Mouse (Mus musculus): ENCODE measurements around the gene Dmrta2. TPM values are rescaled to one million over a fixed set of nuclear protein-coding genes. Genes with fewer than 3 reads are reported as not detected.

Dmrta2 gene
- polyA plus RNA-seq, 1 experiment, result 0.67 TPM

GRCm38 (mm10) chr4:109979461-109980320 lies 1.8 kb downstream of the Dmrta2 start:
- peak overlapping the region; percentile 81 for H3K4me3 ChIP-seq (replicated peaks)
- H3K36me3 ChIP-seq (replicated peaks; ENCODE audit: low read length), result no peaks in the 10 kb centered on the region
- peaks cover 99% of the 10 kb centered on the region for H3K27me3 ChIP-seq (replicated peaks)
- H3K4me1 ChIP-seq, result peaks cover 76% of the 10 kb centered on the region
- H3K9me3 ChIP-seq, result peaks cover 32% of the 10 kb centered on the region
- no peak for TF ChIP-seq FLI1 (IDR thresholded peaks at IDR 0.05; ENCODE audit: low read length)
- no peak for TF ChIP-seq GATA1 (IDR thresholded peaks at IDR 0.05; ENCODE audit: borderline replicate concordance, low read length)

DNA sequence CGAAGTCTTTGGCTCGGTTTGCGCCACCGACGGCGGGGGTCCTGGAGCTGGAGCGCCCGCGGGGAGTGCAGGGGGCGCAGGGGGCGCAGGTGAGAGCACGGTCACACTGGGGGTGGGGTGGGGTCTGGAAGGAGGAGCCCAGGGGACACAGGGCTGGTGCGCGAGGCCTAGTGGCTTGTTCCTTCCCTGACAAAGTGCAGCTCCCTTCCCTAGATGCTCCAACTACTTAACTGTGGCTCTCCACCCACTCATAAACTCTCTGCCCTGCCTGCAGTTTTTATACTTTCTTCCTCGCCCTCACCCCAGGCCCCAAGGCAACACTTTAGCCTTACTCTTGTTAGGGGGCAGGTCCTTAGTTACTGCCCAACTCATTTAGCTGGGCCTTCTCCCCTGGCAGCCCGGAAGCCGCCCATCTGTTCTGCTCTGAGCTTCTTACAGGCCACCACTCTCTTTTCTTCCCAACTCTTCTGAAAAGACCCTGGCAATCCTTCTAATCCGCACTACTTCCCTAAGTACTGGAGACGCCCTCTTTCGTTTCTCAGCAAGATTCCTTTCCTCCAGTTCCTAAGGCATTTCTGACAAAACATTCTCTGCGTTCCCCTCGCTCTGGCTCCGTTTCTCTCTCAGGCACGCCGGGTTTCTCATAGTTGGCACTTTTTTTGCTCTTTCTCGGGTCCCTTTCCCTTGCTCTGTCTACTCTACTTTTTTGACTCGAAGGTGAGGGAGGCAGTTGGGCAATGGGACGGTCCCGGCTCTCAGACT lies 2.6 kb downstream of the Dmrta2 start:
- Histone ChIP-seq H3K9me3 (peaks cover 25% of the 10 kb centered on the region), H3K27me3 (replicated peaks) (peaks cover 99% of the 10 kb centered on the region), H3K4me3 (replicated peaks) (peak overlapping the region; percentile 81)

DNA sequence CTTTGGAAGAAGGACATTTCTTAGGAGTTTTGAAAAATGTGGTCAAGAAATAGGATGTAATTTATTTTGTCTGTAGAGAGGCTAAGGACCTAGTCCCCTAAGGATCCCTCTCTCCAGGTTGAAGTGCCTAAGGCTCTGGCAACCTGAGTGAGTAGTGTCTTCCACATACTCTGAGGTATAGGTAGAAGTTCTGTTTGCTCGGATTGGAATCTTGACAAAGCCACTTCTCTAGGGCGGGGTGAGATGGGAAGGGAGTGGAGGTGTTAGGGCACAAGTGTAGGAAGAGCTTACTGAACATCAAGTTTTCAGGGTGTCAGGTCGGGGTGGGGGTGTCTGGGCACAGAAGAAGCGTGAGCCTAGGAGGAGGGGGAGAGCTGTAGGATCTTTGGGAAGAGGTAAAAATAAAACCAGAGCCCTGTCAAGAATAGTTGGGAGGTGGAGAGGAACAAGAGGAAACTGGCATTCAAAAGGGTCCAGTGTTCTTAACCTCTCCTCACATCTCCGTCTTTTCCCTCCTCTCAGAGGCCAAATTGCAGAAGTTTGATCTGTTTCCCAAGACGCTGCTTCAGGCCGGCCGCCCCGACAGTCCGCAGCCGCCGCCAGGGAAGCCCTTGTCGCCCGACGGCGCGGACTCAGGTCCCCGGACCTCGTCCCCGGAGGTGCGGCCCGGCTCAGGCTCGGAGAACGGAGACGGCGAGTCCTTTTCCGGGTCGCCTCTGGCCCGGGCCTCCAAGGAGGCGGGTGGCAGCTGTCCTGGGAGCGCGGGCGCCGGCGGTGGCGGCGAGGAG lies 3.4 kb downstream of the Dmrta2 start:
- peaks cover 76% of the 10 kb centered on the region for H3K4me1 ChIP-seq
- TF ChIP-seq FLI1 (IDR thresholded peaks at IDR 0.05; ENCODE audit: low read length) (no peak), GATA1 (IDR thresholded peaks at IDR 0.05; ENCODE audit: borderline replicate concordance, low read length) (no peak)
- peaks cover 99% of the 10 kb centered on the region for H3K27me3 ChIP-seq (replicated peaks)

More for the DNA sequence above, 2.6 kb downstream of the Dmrta2 start:
- no peak for TF ChIP-seq FLI1 (IDR thresholded peaks at IDR 0.05; ENCODE audit: low read length)
- TF ChIP-seq GATA1 (IDR thresholded peaks at IDR 0.05; ENCODE audit: borderline replicate concordance, low read length), result no peak
- H3K36me3 ChIP-seq (replicated peaks; ENCODE audit: low read length), result no peaks in the 10 kb centered on the region
- peaks cover 76% of the 10 kb centered on the region for H3K4me1 ChIP-seq

DNA sequence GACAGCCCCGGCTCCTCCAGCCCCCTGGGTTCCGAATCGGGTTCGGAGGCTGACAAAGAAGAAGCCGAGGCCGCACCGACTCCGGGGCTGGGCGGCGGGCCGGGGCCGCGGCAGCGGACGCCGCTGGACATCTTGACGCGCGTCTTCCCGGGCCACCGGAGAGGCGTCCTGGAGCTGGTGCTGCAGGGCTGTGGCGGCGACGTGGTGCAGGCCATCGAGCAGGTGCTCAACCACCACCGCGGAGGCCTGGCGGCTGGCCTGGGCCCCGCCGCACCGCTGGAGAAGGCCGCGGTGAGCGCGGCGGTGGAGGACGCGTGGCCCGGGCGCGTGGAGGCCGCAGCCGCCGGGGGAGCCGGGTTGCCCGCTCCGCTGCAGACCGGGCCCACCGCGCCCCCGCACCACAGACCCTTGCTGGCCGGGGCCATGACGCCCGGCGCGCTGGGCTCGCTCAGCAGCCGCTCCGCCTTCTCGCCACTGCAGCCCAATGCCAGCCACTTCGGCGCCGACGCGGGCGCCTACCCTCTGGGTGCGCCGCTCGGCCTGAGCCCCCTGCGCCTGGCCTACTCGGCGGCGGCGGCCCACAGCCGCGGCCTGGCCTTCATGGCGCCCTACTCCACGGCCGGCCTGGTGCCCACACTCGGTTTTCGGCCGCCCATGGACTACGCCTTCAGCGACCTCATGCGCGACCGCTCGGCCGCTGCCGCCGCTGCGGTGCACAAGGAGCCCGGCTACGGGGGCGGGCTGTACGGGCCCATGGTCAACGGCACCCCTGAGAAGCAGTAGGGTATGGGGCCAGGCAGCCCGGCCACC lies 4.2 kb downstream of the Dmrta2 start:
- TF ChIP-seq GATA1 (IDR thresholded peaks at IDR 0.05; ENCODE audit: borderline replicate concordance, low read length), result no peak
- no peak for TF ChIP-seq FLI1 (IDR thresholded peaks at IDR 0.05; ENCODE audit: low read length)
- Histone ChIP-seq H3K36me3 (replicated peaks; ENCODE audit: low read length) (no peaks in the 10 kb centered on the region), H3K27me3 (replicated peaks) (peaks cover 99% of the 10 kb centered on the region), H3K4me3 (replicated peaks) (peak overlapping the region; percentile 83), H3K4me1 (peaks cover 69% of the 10 kb centered on the region), H3K9me3 (0 out of 2 replicates have a peak, but pooled peaks cover 11% of the 10 kb centered on the region)

More for the DNA sequence above, 3.4 kb downstream of the Dmrta2 start:
- Histone ChIP-seq H3K4me3 (replicated peaks) (no peak overlapping the region), H3K9me3 (peaks cover 18% of the 10 kb centered on the region), H3K36me3 (replicated peaks; ENCODE audit: low read length) (no peaks in the 10 kb centered on the region)

- peaks cover 99% of the 10 kb centered on the region for H3K27me3 ChIP-seq (replicated peaks)
- H3K4me3 ChIP-seq (replicated peaks), result peak overlapping the region; percentile 83
- H3K9me3 ChIP-seq, result 0 out of 2 replicates have a peak, but pooled peaks cover 5% of the 10 kb centered on the region
- peaks cover 66% of the 10 kb centered on the region for H3K4me1 ChIP-seq
- H3K36me3 ChIP-seq (replicated peaks; ENCODE audit: low read length), result no peaks in the 10 kb centered on the region
- TF ChIP-seq FLI1 (IDR thresholded peaks at IDR 0.05; ENCODE audit: low read length), result no peak
These were observed 4.9 kb downstream of the Dmrta2 start for GRCm38 (mm10) chr4:109982681-109983265.

DNA sequence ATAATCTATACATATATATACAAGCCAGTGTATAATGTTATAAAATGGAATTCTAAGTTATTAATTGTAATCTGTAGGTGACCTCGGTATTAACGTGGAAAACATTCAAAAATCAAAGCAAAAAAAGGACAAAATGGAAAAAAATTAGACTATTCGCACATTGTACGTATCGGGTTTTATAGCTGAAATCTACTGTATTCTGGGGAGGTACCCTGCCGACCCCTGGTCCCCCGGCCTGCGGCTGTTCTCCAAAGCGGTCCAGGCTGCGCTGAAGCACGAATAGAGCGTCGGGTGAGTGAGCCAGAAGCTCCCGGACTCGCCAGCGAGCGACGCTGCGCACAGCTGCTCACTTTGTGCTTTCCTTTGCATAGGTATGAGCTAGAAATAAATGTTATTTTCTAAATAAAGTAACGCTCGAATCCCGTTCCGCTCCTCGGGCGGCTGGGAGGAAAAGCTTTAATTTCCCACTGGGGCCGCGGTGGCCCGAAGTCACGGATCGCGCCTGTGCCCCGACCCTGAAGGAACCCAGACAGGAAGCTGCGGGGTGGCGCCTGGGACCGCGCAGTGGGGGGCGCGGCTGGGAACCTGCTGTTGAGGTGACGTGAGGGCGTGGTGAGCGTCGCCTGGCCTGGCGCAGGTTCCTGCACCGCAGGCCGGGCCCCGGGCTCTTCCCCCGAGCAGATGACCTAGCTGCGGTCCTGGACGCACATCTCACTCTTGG lies 5.6 kb downstream of the Dmrta2 start:
- Histone ChIP-seq H3K9me3 (0 out of 2 replicates have a peak, but pooled peaks cover 5% of the 10 kb centered on the region), H3K27me3 (replicated peaks) (peaks cover 98% of the 10 kb centered on the region), H3K4me1 (peaks cover 66% of the 10 kb centered on the region), H3K36me3 (replicated peaks; ENCODE audit: low read length) (no peaks in the 10 kb centered on the region), H3K4me3 (replicated peaks) (peak overlapping the region; percentile 70)
- no peak for TF ChIP-seq GATA1 (IDR thresholded peaks at IDR 0.05; ENCODE audit: borderline replicate concordance, low read length)
- no peak for TF ChIP-seq FLI1 (IDR thresholded peaks at IDR 0.05; ENCODE audit: low read length)

- peaks cover 98% of the 10 kb centered on the region for H3K27me3 ChIP-seq (replicated peaks)
- H3K4me3 ChIP-seq (replicated peaks), result peak overlapping the region; percentile 59
- no peaks in the 10 kb centered on the region for H3K36me3 ChIP-seq (replicated peaks; ENCODE audit: low read length)
- peaks cover 70% of the 10 kb centered on the region for H3K4me1 ChIP-seq
- no peak for TF ChIP-seq GATA1 (IDR thresholded peaks at IDR 0.05; ENCODE audit: borderline replicate concordance, low read length)
- TF ChIP-seq FLI1 (IDR thresholded peaks at IDR 0.05; ENCODE audit: low read length), result no peak
- 0 out of 2 replicates have a peak, but pooled peaks cover 5% of the 10 kb centered on the region for H3K9me3 ChIP-seq
These were observed 6.2 kb downstream of the Dmrta2 start for GRCm38 (mm10) chr4:109984011-109984411.
